Mouse (Mus musculus): ENCODE measurements at regions not wholly inside any gene's neighbourhood (a gene's known extent, or its start where the extent isn't known, plus 50 kb on each side); places are given as distances from the start of the nearest gene placed in this dataset.

DNA sequence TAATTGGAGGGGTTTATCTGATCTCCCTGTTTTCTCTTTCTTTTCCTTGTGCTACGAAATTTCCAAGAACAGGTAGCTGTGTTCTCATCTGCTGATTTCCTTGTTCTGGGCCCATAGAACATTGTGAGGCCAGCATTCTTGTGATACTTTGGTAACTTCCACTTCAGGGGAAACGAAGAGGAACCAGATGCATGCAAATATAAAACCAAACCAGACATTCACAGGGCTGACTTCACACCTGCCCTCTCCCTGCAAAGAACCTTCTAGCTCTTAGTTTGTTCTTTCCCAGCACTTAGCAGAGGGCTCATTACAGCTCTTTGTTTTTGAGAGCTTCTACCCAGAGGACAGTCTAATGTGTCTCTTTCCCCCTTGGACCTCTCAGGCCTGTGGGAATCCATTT is 94.3 kb downstream of the Klf5 start:
- Histone ChIP-seq H3K4me1 (replicated peaks) (no peaks in the 10 kb centered on the region), H3K27me3 (no peaks in the 10 kb centered on the region), H3K4me2 (no peak overlapping the region), H3K27ac (no peak overlapping the region), H3K9me3 (no peaks in the 10 kb centered on the region), H3K9ac (no peak overlapping the region), H3K4me3 (no peak overlapping the region), H3K36me3 (no peaks in the 10 kb centered on the region)
- ATAC-seq (ENCODE audit: low FRiP score): no peak
- 93% methylated on average over 2 of the region's 2 CpGs for WGBS

DNA sequence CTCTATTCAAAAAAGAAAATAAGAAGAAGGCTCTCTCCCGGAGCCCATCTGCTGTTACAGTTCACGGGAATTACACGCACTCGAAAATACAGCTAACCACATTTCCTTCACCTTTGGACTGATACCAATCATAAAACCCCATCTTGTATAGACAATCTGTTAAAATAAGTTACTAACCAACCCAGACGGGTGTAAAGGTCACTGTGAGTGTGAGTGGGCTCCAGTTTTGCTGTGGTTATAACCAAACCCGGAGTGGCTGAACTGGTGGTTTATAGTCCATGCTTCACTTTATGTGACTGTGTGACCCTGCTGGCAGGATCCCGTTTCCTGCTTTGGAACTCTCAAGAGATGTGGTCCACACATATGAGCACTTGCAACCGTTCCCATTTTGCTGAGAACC is 95.1 kb downstream of the Klf5 start:
- Histone ChIP-seq H3K4me1 (replicated peaks) (no peaks in the 10 kb centered on the region), H3K4me2 (no peak overlapping the region), H3K4me3 (no peak overlapping the region), H3K9me3 (no peaks in the 10 kb centered on the region), H3K27ac (no peak overlapping the region), H3K36me3 (no peaks in the 10 kb centered on the region), H3K9ac (no peak overlapping the region), H3K27me3 (no peaks in the 10 kb centered on the region)
- 94% methylated on average over 8 of the region's 8 CpGs for WGBS
- ATAC-seq (ENCODE audit: low FRiP score): no peak

DNA sequence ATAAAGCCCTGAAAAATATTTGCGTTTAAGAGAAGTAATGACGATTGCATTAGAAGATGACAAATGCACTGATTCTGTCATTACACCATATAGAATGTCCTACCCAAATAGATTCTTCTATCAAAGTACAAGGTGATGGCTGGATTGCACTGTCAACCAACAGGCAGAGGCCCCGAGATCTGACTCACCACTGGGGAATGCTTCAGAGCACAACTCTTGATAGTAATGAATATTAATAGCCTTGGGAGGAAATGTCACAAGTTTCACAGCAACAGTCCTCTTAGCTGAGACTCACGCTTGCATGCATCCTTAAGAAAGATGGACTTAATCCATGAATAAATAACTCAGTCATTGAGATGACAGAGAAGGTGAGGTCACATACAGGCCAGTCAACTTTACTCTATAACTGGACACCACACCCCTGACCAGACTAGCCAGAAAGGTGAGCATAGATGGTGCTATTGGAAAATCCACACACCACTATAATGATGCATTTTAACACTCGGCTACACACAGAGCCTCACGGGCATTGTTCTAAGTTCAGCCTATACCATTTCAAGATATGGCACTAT is 104.8 kb downstream of the Klf5 start:
- H3K27me3 ChIP-seq: no peaks in the 10 kb centered on the region
- H3K9ac ChIP-seq: no peak overlapping the region
- WGBS: 83% methylated on average over 6 of the region's 6 CpGs
- no peaks in the 10 kb centered on the region for H3K4me1 ChIP-seq (replicated peaks)
- no peaks in the 10 kb centered on the region for H3K9me3 ChIP-seq
- no peak overlapping the region for H3K27ac ChIP-seq
- no peak overlapping the region for H3K4me2 ChIP-seq
- no peaks in the 10 kb centered on the region for H3K36me3 ChIP-seq
- ATAC-seq (ENCODE audit: low FRiP score): no peak
- H3K4me3 ChIP-seq: no peak overlapping the region

DNA sequence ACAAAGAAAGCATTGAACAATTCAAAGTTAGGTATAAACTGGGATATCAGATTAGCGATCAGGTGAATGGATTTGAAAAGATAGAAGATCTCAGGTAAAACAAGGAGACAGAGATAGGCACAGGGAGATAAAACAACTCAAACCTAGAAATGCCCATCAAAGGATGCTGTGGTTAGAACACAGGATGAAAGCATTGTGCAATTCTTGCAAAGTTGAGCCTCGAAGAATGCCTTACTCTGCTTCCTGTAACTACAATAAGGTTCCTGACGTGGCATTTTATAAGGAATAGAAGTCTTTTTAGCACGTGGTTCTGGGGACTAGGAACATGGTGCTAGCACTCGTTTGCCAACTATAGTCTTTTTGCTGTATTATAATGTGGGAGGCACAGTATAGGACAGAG is 106.7 kb downstream of the Klf5 start:
- H3K36me3 ChIP-seq: no peaks in the 10 kb centered on the region
- no peaks in the 10 kb centered on the region for H3K27me3 ChIP-seq
- no peak overlapping the region for H3K9ac ChIP-seq
- WGBS: 91% methylated on average over 5 of the region's 5 CpGs
- no peaks in the 10 kb centered on the region for H3K9me3 ChIP-seq
- no peak overlapping the region for H3K27ac ChIP-seq
- H3K4me2 ChIP-seq: no peak overlapping the region
- ATAC-seq (ENCODE audit: low FRiP score): no peak
- H3K4me1 ChIP-seq (replicated peaks): no peaks in the 10 kb centered on the region
- H3K4me3 ChIP-seq: no peak overlapping the region

DNA sequence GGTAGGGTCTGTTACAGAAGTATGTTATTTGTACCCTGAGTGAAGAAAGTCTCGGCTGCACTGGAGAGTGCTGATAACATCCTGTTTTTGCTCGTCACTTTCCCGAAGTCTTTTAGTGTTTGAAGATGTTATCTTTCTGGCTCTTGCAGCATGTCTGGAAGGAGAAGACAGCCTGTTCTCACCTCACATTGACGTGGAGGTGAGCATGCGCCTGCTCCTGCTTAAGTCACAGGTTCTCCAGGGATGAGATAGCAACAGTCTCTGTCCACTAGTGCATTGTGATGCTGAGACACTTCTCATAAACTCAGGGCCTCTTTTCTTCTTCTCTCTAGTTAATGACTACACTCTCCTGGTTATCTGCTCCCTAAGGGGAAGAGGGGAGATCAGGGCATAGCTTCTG is 113.3 kb downstream of the Klf5 start:
- H3K27ac ChIP-seq: no peak overlapping the region
- WGBS: 83% methylated on average over 5 of the region's 5 CpGs
- H3K4me2 ChIP-seq: no peak overlapping the region
- no peaks in the 10 kb centered on the region for H3K36me3 ChIP-seq
- ATAC-seq (ENCODE audit: low FRiP score): no peak
- no peaks in the 10 kb centered on the region for H3K9me3 ChIP-seq
- no peaks in the 10 kb centered on the region for H3K27me3 ChIP-seq
- H3K4me1 ChIP-seq (replicated peaks): no peaks in the 10 kb centered on the region
- H3K9ac ChIP-seq: no peak overlapping the region
- no peak overlapping the region for H3K4me3 ChIP-seq

DNA sequence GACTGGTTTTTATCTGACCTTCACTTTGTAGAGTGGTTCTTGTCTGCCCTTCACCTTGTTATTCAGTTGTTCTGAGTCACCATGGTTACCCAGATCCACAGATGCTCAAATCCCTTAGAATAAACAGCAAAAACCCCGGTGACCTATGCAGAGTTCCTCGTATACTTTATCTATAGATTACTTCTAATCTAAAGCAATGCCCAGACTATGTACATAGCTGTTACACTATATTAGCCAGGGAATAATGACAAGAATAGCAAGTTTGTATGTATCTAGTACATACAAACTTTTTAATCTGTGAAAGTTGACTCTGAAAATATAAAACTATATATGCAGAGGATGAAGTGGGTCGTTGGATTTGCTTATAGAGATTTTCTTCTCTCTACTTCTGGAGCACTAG is 117.7 kb downstream of the Klf5 start:
- Histone ChIP-seq H3K4me3 (no peak overlapping the region), H3K36me3 (no peaks in the 10 kb centered on the region), H3K4me2 (no peak overlapping the region), H3K4me1 (replicated peaks) (no peaks in the 10 kb centered on the region), H3K9me3 (no peaks in the 10 kb centered on the region), H3K27ac (no peak overlapping the region), H3K9ac (no peak overlapping the region), H3K27me3 (no peaks in the 10 kb centered on the region)
- 75% methylated on average over 3 of the region's 3 CpGs for WGBS
- no peak for ATAC-seq (ENCODE audit: low FRiP score)

DNA sequence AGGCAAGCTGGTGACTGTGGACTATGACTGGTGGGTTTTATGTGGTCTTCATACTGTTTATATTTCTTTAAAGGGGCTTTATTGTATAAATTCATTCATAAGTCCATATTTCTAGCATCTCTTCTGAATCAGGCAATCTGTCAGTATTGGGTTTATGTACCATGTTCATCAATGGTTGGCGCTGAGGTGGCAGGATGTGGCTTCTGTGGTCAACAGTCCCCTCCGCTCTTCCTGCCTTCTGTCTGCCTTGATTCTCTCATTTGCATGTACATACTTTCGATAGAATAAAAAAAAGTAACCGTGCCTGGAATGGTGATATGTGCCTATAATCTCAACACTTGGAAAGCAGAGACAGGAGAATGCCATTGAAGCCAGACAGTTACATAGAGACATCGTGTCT is 120.5 kb downstream of the Klf5 start:
- WGBS: 95% methylated on average over 5 of the region's 5 CpGs

DNA sequence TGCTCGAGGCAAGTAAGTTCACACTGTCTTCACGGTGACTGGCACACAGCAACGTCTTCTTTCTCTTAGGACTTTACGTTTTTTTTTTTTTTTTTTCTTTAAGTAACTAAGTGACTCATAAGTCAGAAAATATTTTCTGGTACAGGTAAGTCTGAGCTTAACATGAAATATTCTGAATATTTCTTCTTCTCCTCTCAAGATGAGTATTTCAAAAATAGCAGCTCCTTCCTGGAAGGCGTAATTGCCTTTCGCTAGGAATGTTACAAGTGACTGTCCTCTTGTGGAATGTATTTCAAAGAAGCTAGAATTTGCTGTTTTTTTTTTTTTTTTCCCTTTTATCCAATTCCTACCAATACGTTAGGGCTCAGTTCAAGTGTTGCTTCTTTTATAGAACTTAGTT is 124.8 kb downstream of the Klf5 start:
- H3K4me3 ChIP-seq: no peak overlapping the region
- H3K27me3 ChIP-seq: no peaks in the 10 kb centered on the region
- H3K9ac ChIP-seq: no peak overlapping the region
- H3K4me1 ChIP-seq (replicated peaks): no peaks in the 10 kb centered on the region
- H3K36me3 ChIP-seq: no peaks in the 10 kb centered on the region
- no peak for ATAC-seq (ENCODE audit: low FRiP score)
- no peaks in the 10 kb centered on the region for H3K9me3 ChIP-seq
- H3K27ac ChIP-seq: no peak overlapping the region
- H3K4me2 ChIP-seq: no peak overlapping the region
- WGBS: 87% methylated on average over 7 of the region's 7 CpGs

More for the DNA sequence above, 120.5 kb downstream of the Klf5 start:
- H3K4me1 ChIP-seq (replicated peaks): no peaks in the 10 kb centered on the region
- H3K9ac ChIP-seq: no peak overlapping the region
- no peak overlapping the region for H3K4me3 ChIP-seq
- H3K36me3 ChIP-seq: no peaks in the 10 kb centered on the region
- no peak overlapping the region for H3K4me2 ChIP-seq
- H3K9me3 ChIP-seq: no peaks in the 10 kb centered on the region
- ATAC-seq (ENCODE audit: low FRiP score): no peak
- no peak overlapping the region for H3K27ac ChIP-seq
- no peaks in the 10 kb centered on the region for H3K27me3 ChIP-seq

DNA sequence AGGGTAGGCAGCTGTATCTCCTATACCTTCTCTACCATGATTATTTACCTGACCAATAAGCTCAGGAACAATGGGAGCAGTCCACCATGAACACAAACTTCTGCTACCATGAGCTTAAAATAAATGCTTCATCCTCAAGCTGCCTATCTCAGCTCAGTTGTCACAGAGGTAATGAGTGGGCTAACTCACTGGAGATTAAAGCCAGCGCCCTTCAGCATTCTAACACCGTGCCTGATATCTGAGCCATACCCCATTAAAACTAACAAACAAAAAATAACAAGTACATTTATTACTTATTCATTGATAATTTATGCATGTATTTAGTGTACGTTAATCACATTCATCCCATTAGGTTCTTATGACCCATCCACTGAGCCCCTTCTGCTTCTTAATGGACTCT is 128.6 kb downstream of the Klf5 start:
- H3K9me3 ChIP-seq: no peaks in the 10 kb centered on the region
- H3K36me3 ChIP-seq: no peaks in the 10 kb centered on the region
- no peak overlapping the region for H3K27ac ChIP-seq
- H3K4me2 ChIP-seq: no peak overlapping the region
- no peaks in the 10 kb centered on the region for H3K4me1 ChIP-seq (replicated peaks)
- H3K4me3 ChIP-seq: no peak overlapping the region
- no peaks in the 10 kb centered on the region for H3K27me3 ChIP-seq
- ATAC-seq (ENCODE audit: low FRiP score): no peak
- no peak overlapping the region for H3K9ac ChIP-seq
- 85% methylated on average over 3 of the region's 3 CpGs for WGBS

DNA sequence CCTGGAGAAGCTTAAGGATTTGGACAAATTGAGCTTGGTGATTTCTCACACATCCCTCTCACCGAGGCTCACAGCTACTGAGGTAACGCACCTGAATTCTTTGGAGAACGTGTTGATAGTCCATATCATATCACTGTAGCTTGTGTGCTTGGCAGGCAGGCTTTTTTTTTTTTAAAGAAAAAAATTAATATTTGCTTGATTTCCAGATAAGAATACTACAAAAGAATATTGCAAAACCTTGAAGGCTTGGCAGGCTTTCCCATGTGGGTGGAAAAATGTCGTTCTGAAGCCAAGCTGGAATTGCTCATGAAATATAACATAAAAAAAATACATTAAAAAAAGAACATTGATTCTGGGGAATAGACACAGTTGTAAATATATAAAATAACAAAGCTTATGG is 131.8 kb downstream of the Klf5 start:
- 93% methylated on average over 4 of the region's 4 CpGs for WGBS
- Histone ChIP-seq H3K4me3 (no peak overlapping the region), H3K9me3 (no peaks in the 10 kb centered on the region), H3K36me3 (no peaks in the 10 kb centered on the region), H3K9ac (no peak overlapping the region), H3K4me2 (no peak overlapping the region), H3K4me1 (replicated peaks) (no peaks in the 10 kb centered on the region), H3K27ac (no peak overlapping the region), H3K27me3 (no peaks in the 10 kb centered on the region)
- no peak for ATAC-seq (ENCODE audit: low FRiP score)

DNA sequence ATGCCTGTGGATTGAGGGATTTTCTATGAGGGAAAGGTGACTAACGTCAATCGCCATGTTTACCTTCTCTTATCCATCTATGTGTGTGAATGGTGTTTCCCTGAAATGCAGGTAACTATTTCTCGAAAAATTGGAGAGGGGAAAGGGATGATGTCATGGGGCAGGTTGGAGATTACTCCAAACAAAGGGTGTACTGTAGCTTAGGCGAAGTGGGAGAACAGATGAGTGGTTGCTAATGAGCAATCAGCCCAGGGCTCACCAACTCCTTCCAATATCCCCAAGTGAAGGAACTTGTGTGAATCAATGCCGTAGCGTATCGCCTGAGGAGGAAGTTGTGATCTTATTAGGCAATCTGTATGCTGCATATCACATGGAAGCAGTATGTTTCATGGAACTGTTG is 133.2 kb downstream of the Klf5 start:
- no peak overlapping the region for H3K27ac ChIP-seq
- no peaks in the 10 kb centered on the region for H3K36me3 ChIP-seq
- H3K4me3 ChIP-seq: no peak overlapping the region
- no peak overlapping the region for H3K9ac ChIP-seq
- ATAC-seq (ENCODE audit: low FRiP score): no peak
- H3K4me1 ChIP-seq (replicated peaks): no peaks in the 10 kb centered on the region
- no peaks in the 10 kb centered on the region for H3K27me3 ChIP-seq
- no peaks in the 10 kb centered on the region for H3K9me3 ChIP-seq
- H3K4me2 ChIP-seq: no peak overlapping the region
- 92% methylated on average over 7 of the region's 7 CpGs for WGBS

DNA sequence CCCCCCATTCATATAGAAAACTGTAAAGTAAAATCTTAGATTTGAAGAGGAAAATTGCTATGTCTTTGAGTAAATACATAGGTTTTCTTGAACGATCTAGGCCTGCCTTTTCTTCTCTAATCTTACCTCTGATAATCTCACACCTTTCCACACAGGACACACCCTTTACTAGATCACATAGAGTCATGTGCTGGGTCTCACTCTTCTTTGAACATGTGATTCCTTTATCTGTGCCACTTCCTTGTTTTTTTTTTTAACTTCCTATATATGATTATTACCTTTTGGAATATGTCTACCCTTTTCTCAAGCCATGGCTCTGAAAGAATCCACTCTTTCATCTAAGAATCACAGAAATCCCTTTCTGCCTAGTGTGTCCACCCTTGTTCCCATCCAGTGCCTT is 136.2 kb downstream of the Klf5 start:
- 94% methylated on average over 1 of the region's 1 CpGs for WGBS
- H3K4me1 ChIP-seq (replicated peaks): no peaks in the 10 kb centered on the region
- no peak overlapping the region for H3K27ac ChIP-seq
- H3K27me3 ChIP-seq: no peaks in the 10 kb centered on the region
- no peak overlapping the region for H3K4me3 ChIP-seq
- H3K9ac ChIP-seq: no peak overlapping the region
- H3K9me3 ChIP-seq: no peaks in the 10 kb centered on the region
- no peak overlapping the region for H3K4me2 ChIP-seq
- ATAC-seq (ENCODE audit: low FRiP score): no peak
- no peaks in the 10 kb centered on the region for H3K36me3 ChIP-seq

DNA sequence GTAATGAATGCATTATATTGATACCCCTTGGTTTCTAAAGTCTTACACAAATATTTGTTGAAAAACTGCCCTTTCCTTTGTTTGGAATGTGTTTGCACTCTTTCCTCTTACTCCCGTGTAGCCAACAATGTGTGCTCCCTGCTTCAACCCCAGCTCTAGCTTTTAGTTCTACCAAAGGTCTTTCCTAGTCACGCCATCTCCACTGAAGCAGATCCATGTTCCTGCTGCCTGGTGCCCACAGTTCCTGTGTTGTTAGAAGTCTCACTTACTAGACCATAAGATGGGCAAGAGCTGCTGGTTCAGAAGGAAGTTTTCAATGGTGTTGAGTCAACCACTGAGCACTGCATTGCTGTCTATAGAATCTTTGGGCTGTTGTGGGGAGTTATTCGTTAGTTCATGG is 137.0 kb downstream of the Klf5 start:
- H3K9me3 ChIP-seq: no peaks in the 10 kb centered on the region
- no peaks in the 10 kb centered on the region for H3K36me3 ChIP-seq
- no peak for ATAC-seq (ENCODE audit: low FRiP score)
- no peak overlapping the region for H3K4me3 ChIP-seq
- no peaks in the 10 kb centered on the region for H3K27me3 ChIP-seq
- no peak overlapping the region for H3K4me2 ChIP-seq
- H3K9ac ChIP-seq: no peak overlapping the region
- 85% methylated on average over 3 of the region's 3 CpGs for WGBS
- no peaks in the 10 kb centered on the region for H3K4me1 ChIP-seq (replicated peaks)
- H3K27ac ChIP-seq: no peak overlapping the region

DNA sequence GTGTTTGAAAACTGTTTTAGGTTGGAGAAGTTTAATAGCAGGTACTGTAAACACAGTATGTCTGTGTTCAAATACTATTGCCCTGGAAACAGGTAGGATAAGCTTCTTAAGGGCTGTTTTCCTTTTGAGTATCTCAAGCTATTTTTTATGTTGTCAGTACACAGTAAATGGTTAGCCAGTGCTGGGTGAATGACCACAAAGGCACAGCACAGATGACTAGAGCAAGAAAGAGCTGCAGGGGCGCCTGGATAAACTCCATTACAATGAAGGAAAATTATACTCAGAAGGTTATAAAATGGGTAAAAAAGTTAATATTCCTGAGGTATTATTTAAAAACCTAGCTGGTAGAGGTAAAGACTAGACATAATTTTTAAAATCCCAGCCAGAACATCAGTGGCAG is 137.6 kb downstream of the Klf5 start:
- WGBS: 89% methylated on average over 1 of the region's 1 CpGs
- no peaks in the 10 kb centered on the region for H3K27me3 ChIP-seq

More for the DNA sequence above, 137.6 kb downstream of the Klf5 start:
- Histone ChIP-seq H3K4me2 (no peak overlapping the region), H3K4me1 (replicated peaks) (no peaks in the 10 kb centered on the region), H3K9ac (no peak overlapping the region), H3K4me3 (no peak overlapping the region), H3K36me3 (no peaks in the 10 kb centered on the region), H3K9me3 (no peaks in the 10 kb centered on the region), H3K27ac (no peak overlapping the region)
- ATAC-seq (ENCODE audit: low FRiP score): no peak
